Mouse (Mus musculus) cerebellum, adult 11-12 months (tissue): ENCODE measurements at regions not wholly inside any gene's neighbourhood (a gene's known extent, or its start where the extent isn't known, plus 50 kb on each side); places are given as distances from the start of the nearest gene placed in this dataset.

ENCODE experiments used
- DNase-seq: peaks from one replicate; pipeline ENCODE4 v3.0.0; 2022

DNA sequence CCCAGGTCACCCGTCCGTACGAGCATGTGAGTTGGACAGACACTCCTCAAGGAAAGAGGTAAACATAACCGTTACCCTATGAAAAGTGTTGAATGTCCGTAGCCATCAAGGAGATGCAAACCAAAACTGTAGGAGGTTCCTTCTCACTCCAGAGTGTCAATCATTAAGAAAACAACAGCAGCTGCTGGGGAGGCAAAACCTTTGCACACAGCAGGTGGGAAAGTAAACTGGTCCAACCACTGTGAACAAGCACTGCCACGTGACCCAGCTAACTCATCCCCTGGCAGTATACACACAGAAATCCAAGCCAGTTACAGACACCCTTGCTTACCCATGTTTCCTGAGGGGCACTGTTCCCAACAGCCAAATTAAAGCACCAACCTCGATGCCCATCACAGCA lies 54.7 kb upstream of the Irx5 start:
- DNase-seq: no peak

DNA sequence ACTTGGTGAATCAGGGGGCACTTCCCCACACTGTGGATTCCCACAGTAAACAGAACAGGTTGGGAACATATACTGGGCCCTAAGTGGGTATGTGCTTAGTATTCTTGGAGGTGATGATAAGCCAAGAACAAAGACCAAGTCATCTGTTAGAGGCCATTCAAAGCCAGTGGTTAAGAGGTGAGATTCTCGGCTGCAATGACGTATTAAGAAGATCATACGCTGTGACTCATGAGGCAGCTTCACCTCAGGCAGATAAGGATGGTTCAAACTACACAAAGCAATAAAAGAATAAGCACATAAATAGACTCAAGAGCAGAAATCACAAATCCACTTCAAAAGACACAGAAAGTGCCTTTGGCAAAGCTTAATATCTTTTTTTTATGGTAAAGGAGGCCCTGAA lies 56.4 kb upstream of the Irx5 start:
- no peak for DNase-seq

GRCm38 (mm10) chr8:92286841-92287811 lies 70.3 kb upstream of the Irx5 start:
- no peak for DNase-seq

GRCm38 (mm10) chr8:92275755-92276154 lies 81.7 kb upstream of the Irx5 start:
- no peak for DNase-seq

DNA sequence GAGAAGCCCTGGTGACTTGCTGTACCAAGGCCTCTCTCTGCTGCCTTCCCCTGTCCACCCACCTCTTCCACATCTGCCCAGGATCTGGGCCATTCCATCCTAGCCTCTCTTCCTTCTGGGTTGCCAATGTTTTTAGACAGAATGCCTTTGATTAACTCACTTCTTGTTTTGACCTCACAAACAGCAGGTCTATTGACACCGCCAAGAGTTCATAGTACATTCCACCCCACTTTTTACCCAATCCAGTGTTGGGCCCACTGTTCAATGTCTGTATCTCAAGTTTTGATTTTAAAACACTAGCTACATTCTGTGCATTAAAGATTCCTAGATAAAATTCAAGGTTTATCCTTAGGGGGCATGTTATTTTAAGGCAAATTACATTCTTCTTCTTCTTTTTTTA lies 84.7 kb upstream of the Irx5 start:
- no peak for DNase-seq

GRCm38 (mm10) chr8:92272073-92272472 lies 85.4 kb upstream of the Irx5 start:
- DNase-seq: no peak

- no peak for DNase-seq
Observed at GRCm38 (mm10) chr8:92270636-92271035, 86.8 kb upstream of the Irx5 start.

DNA sequence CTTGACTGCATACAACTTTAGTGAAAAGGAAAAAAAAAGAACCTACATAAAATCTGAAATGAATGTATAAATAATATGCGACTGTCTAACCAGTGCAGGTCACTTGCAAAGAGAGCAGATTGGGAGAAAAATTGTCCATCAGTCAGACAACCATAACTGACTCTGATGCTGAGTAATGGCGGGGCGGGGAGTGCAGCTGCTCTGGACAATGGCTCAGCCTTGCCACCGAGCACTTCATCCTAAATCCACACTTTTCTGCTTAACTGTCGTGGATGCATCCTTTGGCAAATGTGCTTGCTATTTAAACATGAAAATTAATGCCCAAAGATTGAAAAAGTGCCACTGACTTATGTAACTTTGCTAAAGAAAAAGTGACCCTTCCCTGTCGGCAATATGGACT lies 90.0 kb upstream of the Irx5 start:
- no peak for DNase-seq

DNA sequence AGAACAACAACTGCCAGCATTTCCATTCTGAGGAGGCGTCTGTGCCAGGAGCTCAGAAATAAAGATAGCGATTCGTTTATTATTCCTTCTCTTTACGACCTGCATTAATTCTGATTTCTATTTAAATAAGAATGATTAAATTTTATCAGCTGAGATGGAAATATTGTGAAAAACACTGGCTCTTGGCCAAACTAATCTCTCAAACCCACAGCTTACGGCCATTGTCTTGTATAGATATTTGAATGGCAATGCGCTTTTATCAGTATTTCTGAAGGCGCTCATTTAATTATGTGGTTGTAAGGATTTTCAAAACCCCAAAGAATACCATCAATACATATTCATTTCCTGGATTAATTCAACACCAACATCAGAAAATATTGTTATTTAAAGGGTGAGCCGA lies 97.4 kb upstream of the Irx5 start:
- DNase-seq: no peak

- no peak for DNase-seq
Observed at GRCm38 (mm10) chr8:92258258-92258657, 99.2 kb upstream of the Irx5 start.

GRCm38 (mm10) chr8:92252597-92253375 lies 104.6 kb upstream of the Irx5 start:
- no peak for DNase-seq

DNA sequence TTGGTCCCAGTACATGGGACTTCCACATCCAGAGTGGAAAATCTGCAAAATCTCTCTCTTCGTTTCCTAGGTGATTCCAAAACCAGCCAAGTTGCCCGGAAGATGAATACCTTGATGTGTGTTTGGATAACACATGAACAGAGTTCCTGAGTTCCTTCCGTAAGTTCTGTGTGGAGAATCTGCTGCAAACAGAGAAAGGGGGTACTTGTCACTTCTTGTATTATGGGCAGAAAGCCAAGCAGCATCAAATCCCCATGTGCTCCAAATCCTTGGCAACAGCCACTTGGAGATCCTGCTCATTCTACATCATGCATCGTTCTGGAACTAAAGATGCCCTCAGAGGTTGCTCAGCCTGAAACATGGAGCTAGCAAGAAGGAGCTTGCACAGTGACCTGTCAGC lies 111.1 kb upstream of the Irx5 start:
- DNase-seq: no peak

GRCm38 (mm10) chr8:92240686-92241275 lies 116.6 kb upstream of the Irx5 start:
- DNase-seq: no peak

DNA sequence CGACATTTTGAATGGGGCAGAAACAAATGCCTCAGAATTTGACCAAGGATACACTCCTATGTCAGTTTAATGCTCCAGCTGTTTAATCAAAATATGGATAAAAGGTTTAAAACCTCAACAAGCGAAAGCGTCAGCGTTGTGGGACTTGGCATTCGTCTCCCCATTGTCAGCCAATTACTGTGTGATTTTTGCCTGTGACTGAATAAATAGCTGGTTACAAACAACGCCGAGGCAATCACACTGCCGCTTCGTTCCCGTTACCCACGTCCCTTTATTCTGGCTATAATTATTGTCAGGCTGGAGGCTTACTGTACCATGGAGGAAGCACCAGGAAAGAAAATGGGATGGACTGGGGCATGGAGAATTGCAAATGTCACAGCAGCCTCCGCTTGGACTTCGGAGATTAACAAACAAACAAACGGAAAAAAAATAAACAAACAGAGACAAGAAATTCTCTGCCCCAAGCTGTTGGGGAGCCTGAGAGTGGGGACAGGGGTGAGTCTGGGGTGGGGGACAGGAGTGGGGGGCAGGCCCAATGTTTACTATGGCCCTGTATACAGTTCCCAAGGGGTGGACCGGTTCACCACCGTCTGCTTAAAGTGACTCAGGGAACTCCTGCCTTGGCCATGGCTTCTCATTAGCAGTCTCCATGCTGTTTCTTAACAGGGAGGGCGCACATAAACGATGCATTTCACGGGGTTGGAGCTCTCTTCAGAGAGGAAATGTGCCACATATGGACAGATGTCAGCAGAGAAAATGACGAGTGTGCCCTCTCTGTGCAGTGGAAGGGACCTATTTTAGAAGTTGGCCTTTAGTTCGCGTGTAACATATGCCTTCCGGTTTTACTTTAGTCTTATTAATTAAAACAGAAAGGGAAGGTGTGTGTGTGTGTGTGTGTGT lies 125.8 kb upstream of the Irx5 start:
- DNase-seq: no peak

GRCm38 (mm10) chr8:92229526-92229925 lies 127.9 kb upstream of the Irx5 start:
- no peak for DNase-seq

GRCm38 (mm10) chr8:92224929-92225328 lies 132.5 kb upstream of the Irx5 start:
- no peak for DNase-seq

- DNase-seq: no peak
Observed at GRCm38 (mm10) chr8:92222992-92223391, 134.4 kb upstream of the Irx5 start.

GRCm38 (mm10) chr8:92219181-92219890 lies 138.1 kb upstream of the Irx5 start:
- no peak for DNase-seq

GRCm38 (mm10) chr8:92217521-92217920 lies 139.9 kb upstream of the Irx5 start:
- DNase-seq: no peak

DNA sequence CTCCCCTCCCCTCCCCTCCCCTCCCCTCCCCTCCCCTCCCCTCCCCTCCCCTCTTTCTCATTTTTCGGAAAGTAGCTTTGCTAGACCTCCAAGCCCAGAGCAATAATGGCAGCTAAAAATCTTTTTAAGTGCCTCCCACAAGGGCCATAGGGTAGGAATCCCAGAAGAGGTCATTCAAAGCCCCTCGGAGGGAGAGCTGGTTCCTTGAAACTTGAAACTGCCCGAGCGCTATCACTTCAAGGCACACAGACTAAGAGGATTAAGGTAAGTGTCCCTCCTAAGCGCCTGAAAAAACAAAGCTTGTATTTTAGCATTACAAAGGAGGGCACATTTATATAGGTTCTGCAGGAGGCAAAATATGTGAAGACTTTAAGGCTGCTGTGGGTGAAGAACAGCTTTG lies 141.2 kb upstream of the Irx5 start:
- DNase-seq: no peak

DNA sequence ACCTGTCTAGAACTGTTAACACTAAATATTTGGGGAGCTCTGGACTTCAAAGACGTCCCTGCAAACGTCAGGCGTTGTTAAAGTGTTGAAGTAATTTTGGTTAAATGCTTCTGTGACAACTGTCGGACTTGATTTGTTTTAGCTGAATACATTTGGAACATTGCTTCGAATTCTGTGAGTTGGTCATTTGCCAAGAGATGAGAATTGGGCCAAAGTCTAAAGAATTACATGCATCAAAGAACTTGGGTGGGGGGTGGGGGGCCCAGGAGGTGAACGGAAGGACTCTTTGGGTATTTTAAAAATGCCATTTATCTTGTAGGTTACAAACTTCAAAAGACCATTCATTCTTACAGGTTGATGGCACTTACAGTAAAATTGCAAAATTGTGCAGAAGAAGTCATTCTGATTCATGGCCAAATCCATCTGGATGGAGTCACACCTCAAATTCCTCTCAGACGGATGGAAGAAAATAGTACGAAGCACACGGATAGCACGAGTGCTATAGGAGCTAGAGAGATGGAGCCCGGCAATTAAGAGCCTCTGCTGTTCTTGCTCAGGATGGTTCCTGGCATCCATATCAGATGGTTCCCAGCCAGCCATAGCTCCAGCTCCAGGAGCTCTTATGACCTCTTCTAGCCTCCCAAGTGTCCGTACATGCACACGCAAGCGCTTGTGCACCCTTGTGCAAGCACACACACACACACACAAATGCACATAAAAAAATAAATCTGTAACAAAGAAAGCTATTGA lies 144.5 kb upstream of the Irx5 start:
- DNase-seq: no peak
